Comparison of ENCODE assay signal across 21 mouse cellular contexts in the genomic region with DNA sequence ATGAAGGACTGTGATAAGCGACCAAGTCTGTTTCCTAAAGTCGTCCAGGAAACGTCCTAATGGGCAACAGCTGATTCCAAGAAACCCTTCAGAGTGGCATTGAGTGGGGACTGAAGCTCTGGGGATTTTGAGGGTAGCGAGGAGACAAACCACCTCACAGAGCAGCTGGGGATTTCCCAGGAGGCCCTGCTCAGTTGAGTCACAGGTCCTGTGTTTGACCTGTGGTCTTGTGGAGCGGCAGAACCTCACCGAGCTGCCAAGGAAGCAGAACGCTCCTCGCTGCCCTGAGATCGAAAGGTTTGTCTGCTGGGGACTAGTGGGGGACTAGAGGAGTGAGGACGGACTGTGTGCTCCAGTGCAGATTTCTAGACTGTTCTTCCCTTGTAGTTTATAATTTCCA. TPM values are rescaled to one million over a fixed set of nuclear protein-coding genes. Genes with fewer than 3 reads are reported as not detected.
A peak's percentile ranks its signal among the peaks of the same experiment; 100 is the strongest.
DNase-seq lines count a peak whose midpoint lies in the region; ATAC-seq and TF ChIP-seq lines count a peak whose summit lies in the region.
"Had no signal": no experiment of that assay in that cellular context is flagged by ENCODE, and none has a peak within 500 bp of the region (broad histone marks: within the 10 kb centered on the region; RNA-seq: fewer than 3 reads in every experiment).

No protein-coding gene starts in this region.

- 0 out of 2 replicates have a peak, but pooled peaks cover 6% of the 10 kb centered on the region for H3K4me1 ChIP-seq in midbrain, embryonic 15.5 days
- H3K4me1 ChIP-seq in lung, adult 2 months (ENCODE audit: control insufficient read depth, insufficient read depth, low read length): no peaks in the 10 kb centered on the region
- H3K4me1 ChIP-seq: embryonic facial prominence, embryonic 15.5 days; hindbrain, embryonic 15.5 days; kidney, embryonic 15.5 days; stomach, embryonic 15.5 days had no signal

- H3K9ac ChIP-seq in midbrain, embryonic 15.5 days: no peak overlapping the region
- H3K9ac ChIP-seq: embryonic facial prominence, embryonic 15.5 days; heart, embryonic 13.5 days; hindbrain, embryonic 15.5 days; kidney, embryonic 15.5 days; liver, embryonic 15.5 days; neural tube, embryonic 12.5 days; stomach, embryonic 15.5 days had no signal

- H3K27ac ChIP-seq in midbrain, embryonic 15.5 days: no peak overlapping the region
- H3K27ac ChIP-seq: embryonic facial prominence, embryonic 15.5 days; heart, embryonic 13.5 days; hindbrain, embryonic 15.5 days; kidney, embryonic 15.5 days; liver, embryonic 15.5 days; neural tube, embryonic 12.5 days; stomach, embryonic 15.5 days had no signal

- no peaks in the 10 kb centered on the region for H3K36me3 ChIP-seq in midbrain, embryonic 15.5 days (replicated peaks)
- H3K36me3 ChIP-seq: embryonic facial prominence, embryonic 15.5 days; heart, embryonic 13.5 days; hindbrain, embryonic 15.5 days; kidney, embryonic 15.5 days; liver, embryonic 15.5 days; neural tube, embryonic 12.5 days; stomach, embryonic 15.5 days had no signal

- POLR2A ChIA-PET in Patski (lab: Charles Lee): no interaction called here

- H3K4me2 ChIP-seq in midbrain, embryonic 15.5 days: no peak overlapping the region
- H3K4me2 ChIP-seq: embryonic facial prominence, embryonic 15.5 days; heart, embryonic 13.5 days; hindbrain, embryonic 15.5 days; kidney, embryonic 15.5 days; liver, embryonic 15.5 days; neural tube, embryonic 12.5 days; stomach, embryonic 15.5 days had no signal

- ATAC-seq in Patski: peak; percentile 51
- ATAC-seq in megakaryocyte, adult 5-6 weeks (ENCODE audit: poor library complexity, severe bottlenecking): peak; percentile 14; the same call in 1 of the 2 replicates
- ATAC-seq in midbrain, embryonic 15.5 days (replicated peaks): no peak
- ATAC-seq: intestine, postnatal 0 days; lung, postnatal 0 days; midbrain, embryonic 16.5 days had no signal

- no peak overlapping the region for H3K4me3 ChIP-seq in midbrain, embryonic 15.5 days
- no peak overlapping the region for H3K4me3 ChIP-seq in lung, adult 2 months (replicated peaks; ENCODE audit: extremely low read depth, low read depth, low read length)
- H3K4me3 ChIP-seq: embryonic facial prominence, embryonic 15.5 days; heart, embryonic 13.5 days; hindbrain, embryonic 15.5 days; kidney, embryonic 15.5 days; liver, embryonic 15.5 days; neural tube, embryonic 12.5 days; stomach, embryonic 15.5 days had no signal

- TF ChIP-seq POLR2A in lung, adult 2 months (IDR thresholded peaks at IDR 0.05; ENCODE audit: borderline replicate concordance, extremely low read depth, low read depth, low read length): no peak

- H3K9me3 ChIP-seq in midbrain, embryonic 15.5 days: no peaks in the 10 kb centered on the region
- H3K9me3 ChIP-seq: embryonic facial prominence, embryonic 15.5 days; heart, embryonic 13.5 days; hindbrain, embryonic 15.5 days; kidney, embryonic 15.5 days; liver, embryonic 15.5 days; neural tube, embryonic 12.5 days; stomach, embryonic 15.5 days had no signal

- in situ Hi-C loops in Patski (cut with MboI; ENCODE audit: low pct_unique_long_range_greater_than_20kb): no loop called here

- peak; percentile 67 for DNase-seq in 3134 (ENCODE audit: extremely low read depth, insufficient read length, low spot score)
- peak; percentile 78 for DNase-seq in CD4-positive helper T cell, adult 2 months (ENCODE audit: low read depth, low spot score)
- DNase-seq in Patski (ENCODE audit: low read depth, low spot score): no peak
- no peak for DNase-seq in cerebellum, adult 8-10 months
- DNase-seq in lung, adult 2 months: no peak
- no peak for DNase-seq in gastrocnemius, adult 8-10 months (ENCODE audit: low spot score in 2 of 2)
- DNase-seq: adrenal gland, postnatal 14 days; cerebellum, postnatal 14 days; thymus, adult 18-20 months had no signal

- CTCF ChIA-PET in Patski (lab: Charles Lee): interaction anchor here (1.0 to 1.5 kb wide), 2 partner anchors 14 to 27 kb away, joined by 3 to 4 read pairs; partner anchors contain the start of genes Park7 and Tnfrsf9

- WGBS in midbrain, embryonic 15.5 days: 74% methylated on average over 10 of the region's 10 CpGs
- WGBS in lung, adult 2 months: 29% methylated on average over 10 of the region's 10 CpGs

- no peaks in the 10 kb centered on the region for H3K27me3 ChIP-seq in Patski
- no peaks in the 10 kb centered on the region for H3K27me3 ChIP-seq in midbrain, embryonic 15.5 days (replicated peaks)
- H3K27me3 ChIP-seq: hindbrain, embryonic 15.5 days; kidney, embryonic 15.5 days; neural tube, embryonic 12.5 days; stomach, embryonic 15.5 days had no signal

- no peak for TF ChIP-seq CTCF in Patski (IDR thresholded peaks at IDR 0.05)
- no peak for TF ChIP-seq CTCF in lung, adult 2 months (IDR thresholded peaks at IDR 0.05; ENCODE audit: insufficient read depth, low read length)

RNA-seq across cellular contexts. Expression of gene Tnfrsf9, which starts 13.4 kb away (rescaled TPM):
- polyA plus RNA-seq in Patski (2021): 2.1 TPM
- 0.11 and 2.2 TPM in 2 replicates for total RNA-seq in megakaryocyte, adult 5-6 weeks (2015)
- 0.26 and 0.81 TPM in 2 replicates for total RNA-seq in megakaryocyte, adult 5-6 weeks (2017)
- polyA plus RNA-seq in midbrain, embryonic 15.5 days (2015; fragmentation: Nextera tagmentation; extraction: Ambion mirVana): 0.30 and 0.36 TPM in 2 replicates
- 0.54 and 1.0 TPM in 2 replicates for polyA plus RNA-seq in lung, adult 2 months (2012; rRNA removed)
- under 1 TPM; 0.13 to 0.65 (median 0.19) TPM for total RNA-seq in gastrocnemius, adult 8-10 months (2022)

RNA-seq across cellular contexts. Expression of gene Park7, which starts 13.6 kb away (rescaled TPM):
- 219 TPM for polyA plus RNA-seq in Patski (2021)
- 118 and 123 TPM in 2 replicates for total RNA-seq in megakaryocyte, adult 5-6 weeks (2015)
- 153 and 156 TPM in 2 replicates for total RNA-seq in megakaryocyte, adult 5-6 weeks (2017)
- 365 and 370 TPM in 2 replicates for polyA plus RNA-seq in midbrain, embryonic 15.5 days (2015; fragmentation: Nextera tagmentation; extraction: Ambion mirVana)
- polyA plus RNA-seq in lung, adult 2 months (2012; rRNA removed): 80.9 and 112 TPM in 2 replicates
- total RNA-seq in gastrocnemius, adult 8-10 months (2022): 100 to 1,000 TPM; 660 to 858 (median 779) TPM

Comparison
In these comparisons a context has a peak if more than half of its experiments do, and no peak if none do; other contexts are left out.
1. DNase-seq: peak in 3134 (single experiment) and CD4-positive helper T cell, adult 2 months (single experiment); none in Patski (single experiment), cerebellum, adult 8-10 months (single experiment), lung, adult 2 months (single experiment) and gastrocnemius, adult 8-10 months (0 of 2).